Mouse (Mus musculus): ENCODE data around the gene Med20. TPM values are rescaled to one million over a fixed set of nuclear protein-coding genes. Genes with fewer than 3 reads are reported as not detected.
"Not testable (repeated sequence)": the region's sequence is repeated elsewhere in the genome, so short reads cannot be mapped to it uniquely, and the experiment has no call there.

Gene Med20
- polyA plus RNA-seq, 1 experiment from 2014 or later: 44.8 TPM

- ATAC-seq (ENCODE audit: low FRiP score): no peak
- peaks cover 64% of the 10 kb centered on the region for H3K36me3 ChIP-seq
Observed at GRCm38 (mm10) chr17:47618556-47619311, 7.4 kb downstream of the Med20 start.

DNA sequence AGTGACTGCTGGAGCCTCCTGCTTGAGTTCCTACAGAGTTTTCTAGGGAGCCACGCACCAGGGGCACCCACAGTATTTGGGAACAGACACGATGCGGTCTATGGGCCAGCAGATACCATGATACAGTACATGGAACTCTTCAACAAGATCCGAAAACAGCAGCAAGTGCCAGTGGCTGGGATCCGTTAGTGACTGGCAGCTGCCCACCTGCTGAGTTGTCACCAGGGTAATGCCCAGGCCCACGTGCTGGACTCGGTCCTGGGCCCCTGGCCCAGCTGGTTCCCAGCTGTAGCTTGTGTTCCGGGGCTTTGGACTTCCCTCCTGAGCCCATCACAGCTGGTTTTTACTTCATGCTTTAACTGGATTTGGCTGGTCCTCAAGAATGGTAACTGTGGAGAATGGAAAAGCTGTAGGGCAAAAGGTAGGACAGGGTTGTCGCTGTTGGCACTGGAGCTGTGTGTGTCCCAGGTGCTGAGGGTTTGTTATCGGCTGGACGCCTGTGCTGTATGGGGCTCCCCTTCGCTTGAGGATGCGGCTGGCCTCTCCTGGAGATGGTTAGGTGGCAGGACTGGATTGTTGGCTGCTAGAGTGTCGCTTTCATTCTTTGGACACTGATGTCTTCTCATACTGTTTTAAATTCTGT, 11.7 kb downstream of the Med20 start:
- Histone ChIP-seq H3K4me1 (replicated peaks) (peaks cover 4% of the 10 kb centered on the region), H3K27me3 (no peaks in the 10 kb centered on the region), H3K9me3 (no peaks in the 10 kb centered on the region), H3K4me3 (no peak overlapping the region), H3K36me3 (peaks cover 62% of the 10 kb centered on the region), H3K27ac (no peak overlapping the region), H3K4me2 (no peak overlapping the region), H3K9ac (no peak overlapping the region)
- 94% methylated on average over 14 of the region's 14 CpGs for WGBS
- no peak for ATAC-seq (ENCODE audit: low FRiP score)

More at GRCm38 (mm10) chr17:47618556-47619311, 7.4 kb downstream of the Med20 start:
- Histone ChIP-seq H3K4me1 (replicated peaks) (no peaks in the 10 kb centered on the region), H3K4me2 (no peak overlapping the region), H3K9ac (no peak overlapping the region), H3K27ac (no peak overlapping the region), H3K27me3 (no peaks in the 10 kb centered on the region), H3K4me3 (no peak overlapping the region), H3K9me3 (no peaks in the 10 kb centered on the region)
- 89% methylated on average over 13 of the region's 13 CpGs for WGBS

- H3K9ac ChIP-seq; H3K4me3 ChIP-seq; H3K27ac ChIP-seq; H3K27me3 ChIP-seq; H3K4me2 ChIP-seq; H3K9me3 ChIP-seq; ATAC-seq (ENCODE audit: low FRiP score): not testable (repeated sequence)
- WGBS: 98% methylated on average over 4 of the region's 5 CpGs
- H3K4me1 ChIP-seq (replicated peaks): peaks cover 12% of the 10 kb centered on the region
- peaks cover 55% of the 10 kb centered on the region for H3K36me3 ChIP-seq
Observed at GRCm38 (mm10) chr17:47624572-47624971, 13.2 kb downstream of the Med20 start.

GRCm38 (mm10) chr17:47625088-47625487, 13.7 kb downstream of the Med20 start:
- peaks cover 52% of the 10 kb centered on the region for H3K36me3 ChIP-seq
- no peak for ATAC-seq (ENCODE audit: low FRiP score)
- H3K9me3 ChIP-seq: no peaks in the 10 kb centered on the region
- H3K4me2 ChIP-seq: no peak overlapping the region
- no peaks in the 10 kb centered on the region for H3K27me3 ChIP-seq
- H3K4me3 ChIP-seq: no peak overlapping the region
- H3K9ac ChIP-seq: no peak overlapping the region
- peaks cover 12% of the 10 kb centered on the region for H3K4me1 ChIP-seq (replicated peaks)
- H3K27ac ChIP-seq: no peak overlapping the region
- WGBS: 99% methylated on average over 2 of the region's 2 CpGs

DNA sequence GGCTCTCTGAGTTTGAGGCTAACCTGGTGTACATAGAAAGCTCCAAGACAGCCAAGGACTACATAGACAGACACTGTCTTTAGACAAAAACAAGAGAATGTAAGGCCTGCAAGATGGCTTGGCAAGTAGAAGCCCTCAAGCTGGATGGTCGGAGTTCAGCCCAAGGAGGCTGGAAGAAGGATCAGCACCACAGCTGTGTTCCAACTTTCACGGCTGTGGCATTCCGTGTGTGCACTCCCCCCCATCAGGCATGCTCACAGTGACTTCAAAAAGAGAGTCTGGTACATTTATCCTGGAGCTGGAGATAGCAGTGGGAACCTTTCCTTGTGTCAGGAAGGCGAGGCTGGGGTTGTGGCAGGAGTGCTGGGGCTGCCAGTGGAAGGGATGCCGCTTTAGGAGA, 14.6 kb downstream of the Med20 start:
- Histone ChIP-seq H3K4me1 (replicated peaks) (peaks cover 20% of the 10 kb centered on the region), H3K36me3 (peaks cover 49% of the 10 kb centered on the region), H3K9ac (no peak overlapping the region), H3K27ac (no peak overlapping the region), H3K9me3 (no peaks in the 10 kb centered on the region), H3K27me3 (no peaks in the 10 kb centered on the region), H3K4me2 (no peak overlapping the region), H3K4me3 (no peak overlapping the region)
- 94% methylated on average over 5 of the region's 5 CpGs for WGBS
- no peak for ATAC-seq (ENCODE audit: low FRiP score)

DNA sequence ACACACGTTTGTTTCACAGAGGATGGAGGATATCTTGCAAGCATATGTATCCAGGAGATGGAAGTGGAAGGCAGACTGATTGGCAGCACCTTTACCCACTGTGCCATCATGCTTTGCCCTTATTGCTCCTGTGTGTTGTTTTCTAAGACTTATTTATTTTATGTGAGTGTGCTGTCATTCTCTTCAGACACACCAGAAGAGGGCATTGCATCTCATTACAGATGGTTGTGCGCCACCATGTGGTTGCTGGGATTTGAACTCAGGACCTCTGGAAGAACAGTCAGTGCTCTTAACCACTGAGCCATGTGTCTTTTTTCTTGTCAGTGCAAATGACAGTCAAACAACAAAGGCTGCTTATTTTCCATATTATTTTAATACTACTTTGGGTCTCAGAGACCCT, 16.4 kb downstream of the Med20 start:
- peaks cover 36% of the 10 kb centered on the region for H3K4me1 ChIP-seq (replicated peaks)
- peaks cover 34% of the 10 kb centered on the region for H3K36me3 ChIP-seq
- H3K4me2 ChIP-seq: peak overlapping the region; percentile 85; the same call in 1 of the 2 replicates
- no peaks in the 10 kb centered on the region for H3K27me3 ChIP-seq
- no peaks in the 10 kb centered on the region for H3K9me3 ChIP-seq
- no peak for ATAC-seq (ENCODE audit: low FRiP score)
- peak overlapping the region; percentile 71; the same call in 1 of the 2 replicates for H3K4me3 ChIP-seq
- H3K9ac ChIP-seq: no peak overlapping the region
- no peak overlapping the region for H3K27ac ChIP-seq
- 84% methylated on average over 2 of the region's 2 CpGs for WGBS

GRCm38 (mm10) chr17:47628851-47629676, 17.7 kb downstream of the Med20 start:
- peak overlapping the region; percentile 87 for H3K9ac ChIP-seq
- no peaks in the 10 kb centered on the region for H3K9me3 ChIP-seq
- peak; percentile 96 for ATAC-seq (ENCODE audit: low FRiP score)
- peak overlapping the region; percentile 97 for H3K27ac ChIP-seq
- H3K36me3 ChIP-seq: peaks cover 25% of the 10 kb centered on the region
- peak overlapping the region; percentile 71 for H3K4me3 ChIP-seq
- H3K27me3 ChIP-seq: no peaks in the 10 kb centered on the region
- peaks cover 46% of the 10 kb centered on the region for H3K4me1 ChIP-seq (replicated peaks)
- peak overlapping the region; percentile 85 for H3K4me2 ChIP-seq
- under 1% methylated on average over 62 of the region's 63 CpGs for WGBS

DNA sequence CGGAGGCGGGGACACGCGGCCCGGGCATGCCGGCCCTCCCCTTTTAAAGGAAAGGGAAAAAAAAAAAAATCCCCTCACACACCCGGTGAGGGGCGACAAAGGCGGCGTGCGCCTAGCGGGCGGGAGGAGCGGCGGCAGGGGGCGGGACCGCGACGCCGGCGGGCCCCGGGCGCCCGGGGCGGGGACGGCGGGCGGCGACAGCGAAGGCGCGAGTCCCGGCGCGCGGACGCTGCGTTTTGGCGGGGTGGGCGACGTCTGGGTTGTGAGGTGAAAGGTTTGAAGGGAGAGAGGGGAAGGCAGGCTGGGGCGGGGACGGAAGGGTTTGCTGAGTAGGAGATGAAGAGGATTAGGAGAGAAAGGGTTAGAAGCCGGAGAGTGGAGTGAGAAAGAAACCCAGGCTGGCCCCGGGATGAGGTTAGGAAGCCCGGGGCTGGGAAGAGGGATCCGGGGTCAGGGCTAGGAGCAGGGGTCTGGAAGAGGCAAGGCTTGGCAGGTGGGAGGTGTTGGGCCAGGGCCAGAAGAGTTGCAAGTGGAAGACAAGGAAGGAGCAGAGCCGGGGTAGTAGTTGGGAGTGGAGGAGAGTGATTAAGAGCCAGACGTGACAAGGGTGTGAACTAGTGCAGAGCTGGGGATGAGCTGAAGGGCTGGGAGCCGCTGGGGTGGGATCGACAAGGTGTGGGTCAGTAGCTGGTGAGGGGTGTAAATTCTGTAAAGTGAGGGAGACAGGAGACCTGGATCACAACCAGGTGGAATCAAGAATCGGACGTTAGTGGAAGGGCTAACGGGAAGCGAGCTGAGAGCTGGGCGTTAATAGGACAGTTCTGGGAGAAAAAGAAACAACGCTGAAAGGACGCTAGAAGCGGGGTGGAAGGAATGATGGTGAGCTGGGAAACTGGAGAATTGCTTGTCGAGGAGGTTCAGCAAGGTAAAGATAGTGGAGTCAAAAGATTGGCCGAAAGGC, 18.6 kb downstream of the Med20 start:
- H3K4me1 ChIP-seq (replicated peaks): peaks cover 46% of the 10 kb centered on the region
- no peaks in the 10 kb centered on the region for H3K27me3 ChIP-seq
- peak overlapping the region; percentile 85 for H3K4me2 ChIP-seq
- peak overlapping the region; percentile 87 for H3K9ac ChIP-seq
- under 1% methylated on average over 56 of the region's 61 CpGs for WGBS
- H3K9me3 ChIP-seq: no peaks in the 10 kb centered on the region
- peak overlapping the region; percentile 97 for H3K27ac ChIP-seq
- H3K4me3 ChIP-seq: peak overlapping the region; percentile 71
- peak; percentile 75 for ATAC-seq (ENCODE audit: low FRiP score)
- peaks cover 16% of the 10 kb centered on the region; the same call in 1 of the 2 replicates for H3K36me3 ChIP-seq

DNA sequence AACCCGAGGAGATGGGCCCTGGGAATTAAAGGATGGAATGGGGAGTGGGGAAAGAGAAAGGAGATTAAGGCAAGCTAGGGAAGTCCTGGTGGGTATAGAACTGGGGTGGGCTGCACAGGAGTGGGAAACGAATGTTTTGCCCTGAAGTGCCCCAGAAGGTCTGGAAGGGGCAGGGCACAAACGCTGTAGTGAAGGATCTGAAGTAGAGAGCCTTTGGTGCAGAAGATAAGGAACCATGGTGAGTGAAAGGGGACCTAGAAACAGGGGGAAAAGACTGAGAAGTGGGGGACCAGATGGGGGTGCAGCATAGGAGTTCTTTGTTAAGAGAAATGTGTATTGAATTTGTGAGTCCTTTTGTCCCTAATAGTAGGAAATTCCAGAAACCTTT, 19.3 kb downstream of the Med20 start, which contains the start of gene Usp49:
Gene Usp49 (plus strand): TSS at position 13 of the 388 bp plus-strand sequence.
- peak within 1 kb of the TSS; percentile 85 for H3K4me2 ChIP-seq
- H3K27ac ChIP-seq: peak within 1 kb of the TSS; percentile 97
- peak within 1 kb of the TSS; percentile 71 for H3K4me3 ChIP-seq
- ATAC-seq (ENCODE audit: low FRiP score): no peak
- peaks cover 10% of the 10 kb centered on the region; the same call in 1 of the 2 replicates for H3K36me3 ChIP-seq
- H3K9me3 ChIP-seq: no peaks in the 10 kb centered on the region
- WGBS: 2% methylated on average over 3 of the region's 3 CpGs
- H3K9ac ChIP-seq: peak within 1 kb of the TSS; percentile 87
- H3K4me1 ChIP-seq (replicated peaks): peaks cover 46% of the 10 kb centered on the region
- no peaks in the 10 kb centered on the region for H3K27me3 ChIP-seq

DNA sequence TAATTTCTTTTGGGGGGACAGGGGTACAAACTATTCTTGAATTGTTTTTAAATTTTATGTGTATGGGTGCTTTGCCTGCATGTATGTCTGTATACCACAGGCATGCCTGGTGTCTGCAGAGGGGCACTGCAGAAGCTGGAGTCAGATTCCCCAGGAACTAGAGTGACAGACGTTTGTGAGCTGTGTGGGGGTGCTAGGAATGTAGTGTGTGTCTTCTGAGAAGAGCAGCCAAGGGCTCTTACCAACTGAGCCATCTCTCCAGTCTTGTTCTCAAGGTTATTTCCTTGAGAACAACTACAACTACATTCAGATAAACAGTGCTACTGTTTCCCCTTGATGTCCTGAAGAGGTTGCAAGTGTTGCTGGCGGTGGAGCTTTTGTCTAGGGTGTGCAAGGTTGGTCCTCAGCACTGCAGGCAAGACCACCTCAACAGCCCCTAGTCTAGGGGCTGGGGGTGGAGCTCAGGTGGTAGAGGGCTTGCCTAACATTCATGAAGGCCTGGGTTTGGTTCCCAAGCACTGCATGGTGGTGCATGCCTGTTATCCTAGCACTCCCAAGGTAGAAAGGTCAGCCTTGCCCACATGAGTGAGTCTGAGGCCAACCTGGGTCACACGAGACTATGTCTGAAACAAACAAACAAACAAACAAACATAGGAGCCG, 20.9 kb downstream of the Med20 start:
- peaks cover 10% of the 10 kb centered on the region; the same call in 1 of the 2 replicates for H3K36me3 ChIP-seq
- 71% methylated on average over 4 of the region's 4 CpGs for WGBS

More for the DNA sequence above, 20.9 kb downstream of the Med20 start:
- Histone ChIP-seq H3K27ac (no peak overlapping the region), H3K4me1 (replicated peaks) (peaks cover 46% of the 10 kb centered on the region), H3K4me3 (0 out of 2 replicates have a peak overlapping the region, but pooled peaks have one; percentile 3), H3K4me2 (peak overlapping the region; percentile 29), H3K9me3 (no peaks in the 10 kb centered on the region), H3K9ac (no peak overlapping the region), H3K27me3 (no peaks in the 10 kb centered on the region)
- no peak for ATAC-seq (ENCODE audit: low FRiP score)

Data from hindbrain, embryonic 13.5 days (tissue).